14 mouse cellular contexts compared by ENCODE assay signal in genomic region chr12:69879739-69880138, GRCm38 (mm10). TPM values are rescaled to one million over a fixed set of nuclear protein-coding genes. Genes with fewer than 3 reads are reported as not detected.
DNase-seq lines count a peak whose midpoint lies in the region; ATAC-seq and TF ChIP-seq lines count a peak whose summit lies in the region.
"Had no signal": no experiment of that assay in that cellular context is flagged by ENCODE, and none has a peak within 500 bp of the region (broad histone marks: within the 10 kb centered on the region; RNA-seq: fewer than 3 reads in every experiment).

No protein-coding gene starts in this region.

- no peak for TF ChIP-seq EP300 in ES-Bruce4 (IDR thresholded peaks at IDR 0.05; ENCODE audit: insufficient read depth, low read depth, low read length)

- TF ChIP-seq CTCF in kidney, postnatal 0 days (IDR thresholded peaks at IDR 0.05; ENCODE audit: low read depth) = no peak
- TF ChIP-seq CTCF in ES-Bruce4 (IDR thresholded peaks at IDR 0.05; ENCODE audit: low read depth, low read length) = no peak

- H3K27ac ChIP-seq in forebrain, embryonic 12.5 days = 0 out of 2 replicates have a peak overlapping the region, but pooled peaks have one; percentile 10
- no peak overlapping the region for H3K27ac ChIP-seq in forebrain, embryonic 15.5 days (replicated peaks)
- H3K27ac ChIP-seq in kidney, postnatal 0 days = peak overlapping the region; percentile 65
- H3K27ac ChIP-seq in ES-Bruce4 (ENCODE audit: insufficient read depth, low read length) = peak overlapping the region; percentile 52
- H3K27ac ChIP-seq in intestine, embryonic 14.5 days (ENCODE audit: low read depth) = no peak overlapping the region
- H3K27ac ChIP-seq in neural tube, embryonic 15.5 days (replicated peaks) = no peak overlapping the region; the same call in 1 of the 2 replicates
- H3K27ac ChIP-seq: hindbrain, embryonic 15.5 days had no signal

- 12% methylated on average over 6 of the region's 6 CpGs for WGBS in forebrain, embryonic 12.5 days
- WGBS in forebrain, embryonic 15.5 days = 14% methylated on average over 6 of the region's 6 CpGs
- 29% methylated on average over 6 of the region's 6 CpGs for WGBS in kidney, postnatal 0 days
- WGBS in intestine, embryonic 14.5 days = 19% methylated on average over 6 of the region's 6 CpGs
- WGBS in neural tube, embryonic 15.5 days = 16% methylated on average over 6 of the region's 6 CpGs

- ATAC-seq in forebrain, embryonic 12.5 days (ENCODE audit: low FRiP score) = no peak
- no peak for ATAC-seq in forebrain, embryonic 15.5 days (replicated peaks)
- no peak for ATAC-seq in kidney, postnatal 0 days (replicated peaks; ENCODE audit: low FRiP score, low read depth)
- no peak for ATAC-seq in intestine, embryonic 14.5 days (replicated peaks; ENCODE audit: low FRiP score, low TSS enrichment, low read depth)
- ATAC-seq in neural tube, embryonic 15.5 days (ENCODE audit: low FRiP score) = no peak

- DNase-seq in kidney, postnatal 0 days (ENCODE audit: low spot score) = no peak
- DNase-seq in kidney, postnatal 10 days = no peak
- no peak for DNase-seq in intestine, embryonic 14.5 days (ENCODE audit: low spot score)
- no peak for DNase-seq in urinary bladder, postnatal 14 days (ENCODE audit: low spot score)
- DNase-seq: adrenal gland, postnatal 36 days; cerebellum, adult 11 months; liver; thymus, postnatal 14 days had no signal

- H3K9ac ChIP-seq in forebrain, embryonic 12.5 days = no peak overlapping the region
- H3K9ac ChIP-seq in forebrain, embryonic 15.5 days (replicated peaks) = no peak overlapping the region
- no peak overlapping the region for H3K9ac ChIP-seq in kidney, postnatal 0 days (ENCODE audit: low read depth, low read length)
- H3K9ac ChIP-seq in ES-Bruce4 (ENCODE audit: low read depth, poor library complexity, severe bottlenecking) = no peak overlapping the region
- H3K9ac ChIP-seq in intestine, embryonic 14.5 days (ENCODE audit: low read length) = no peak overlapping the region
- no peak overlapping the region for H3K9ac ChIP-seq in neural tube, embryonic 15.5 days (replicated peaks)
- H3K9ac ChIP-seq: hindbrain, embryonic 15.5 days had no signal

- H3K4me2 ChIP-seq in forebrain, embryonic 12.5 days = no peak overlapping the region
- no peak overlapping the region for H3K4me2 ChIP-seq in forebrain, embryonic 15.5 days (replicated peaks)
- 0 out of 2 replicates have a peak overlapping the region, but pooled peaks have one; percentile 6 for H3K4me2 ChIP-seq in kidney, postnatal 0 days (ENCODE audit: low read length)
- peak overlapping the region; percentile 20 for H3K4me2 ChIP-seq in intestine, embryonic 14.5 days (ENCODE audit: low read length)
- no peak overlapping the region for H3K4me2 ChIP-seq in neural tube, embryonic 15.5 days
- H3K4me2 ChIP-seq: hindbrain, embryonic 15.5 days had no signal

- no peak for TF ChIP-seq POLR2A in ES-Bruce4 (IDR thresholded peaks at IDR 0.05; ENCODE audit: insufficient read depth, low read length)

- no peaks in the 10 kb centered on the region for H3K9me3 ChIP-seq in forebrain, embryonic 12.5 days
- H3K9me3 ChIP-seq in forebrain, embryonic 15.5 days = no peaks in the 10 kb centered on the region
- no peaks in the 10 kb centered on the region for H3K9me3 ChIP-seq in kidney, postnatal 0 days (replicated peaks; ENCODE audit: low read length)
- H3K9me3 ChIP-seq in ES-Bruce4 (replicated peaks; ENCODE audit: control insufficient read depth, insufficient read depth, low read length, poor library complexity, severe bottlenecking) = no peaks in the 10 kb centered on the region
- H3K9me3 ChIP-seq in intestine, embryonic 14.5 days (ENCODE audit: control insufficient read depth, low read length) = 0 out of 2 replicates have a peak, but pooled peaks cover 2% of the 10 kb centered on the region
- no peaks in the 10 kb centered on the region for H3K9me3 ChIP-seq in neural tube, embryonic 15.5 days (replicated peaks)
- H3K9me3 ChIP-seq: hindbrain, embryonic 15.5 days had no signal

- no peaks in the 10 kb centered on the region for H3K27me3 ChIP-seq in forebrain, embryonic 12.5 days
- H3K27me3 ChIP-seq in forebrain, embryonic 15.5 days = no peaks in the 10 kb centered on the region
- no peaks in the 10 kb centered on the region for H3K27me3 ChIP-seq in kidney, postnatal 0 days (ENCODE audit: insufficient read depth, low read length)
- H3K27me3 ChIP-seq in ES-Bruce4 (ENCODE audit: control insufficient read depth, insufficient read depth, low read length, poor library complexity, severe bottlenecking) = no peaks in the 10 kb centered on the region
- H3K27me3 ChIP-seq in intestine, embryonic 14.5 days (replicated peaks; ENCODE audit: control insufficient read depth, insufficient read depth, low read length) = no peaks in the 10 kb centered on the region
- no peaks in the 10 kb centered on the region for H3K27me3 ChIP-seq in neural tube, embryonic 15.5 days (replicated peaks)
- H3K27me3 ChIP-seq: hindbrain, embryonic 15.5 days; megakaryocyte, embryonic 14.5 days had no signal

- peaks cover 22% of the 10 kb centered on the region for H3K4me1 ChIP-seq in forebrain, embryonic 12.5 days
- peaks cover 19% of the 10 kb centered on the region for H3K4me1 ChIP-seq in forebrain, embryonic 15.5 days
- no peaks in the 10 kb centered on the region; the same call in 1 of the 2 replicates for H3K4me1 ChIP-seq in kidney, postnatal 0 days (replicated peaks; ENCODE audit: insufficient read depth, low read length)
- peaks cover 2% of the 10 kb centered on the region for H3K4me1 ChIP-seq in ES-Bruce4 (ENCODE audit: control insufficient read depth, insufficient read depth, low read length)
- peaks cover 20% of the 10 kb centered on the region for H3K4me1 ChIP-seq in intestine, embryonic 14.5 days (replicated peaks; ENCODE audit: control insufficient read depth, insufficient read depth, low read length)
- peaks cover 10% of the 10 kb centered on the region for H3K4me1 ChIP-seq in neural tube, embryonic 15.5 days

- no peak overlapping the region for H3K4me3 ChIP-seq in forebrain, embryonic 12.5 days (replicated peaks)
- no peak overlapping the region for H3K4me3 ChIP-seq in forebrain, embryonic 15.5 days
- H3K4me3 ChIP-seq in kidney, postnatal 0 days (replicated peaks; ENCODE audit: low read depth, low read length) = no peak overlapping the region
- no peak overlapping the region for H3K4me3 ChIP-seq in ES-Bruce4 (ENCODE audit: low read depth, low read length)
- H3K4me3 ChIP-seq in intestine, embryonic 14.5 days (ENCODE audit: low read depth, low read length) = no peak overlapping the region
- no peak overlapping the region for H3K4me3 ChIP-seq in neural tube, embryonic 15.5 days (replicated peaks)
- H3K4me3 ChIP-seq: hindbrain, embryonic 15.5 days; megakaryocyte, embryonic 14.5 days had no signal

- no peaks in the 10 kb centered on the region for H3K36me3 ChIP-seq in forebrain, embryonic 12.5 days (replicated peaks)
- H3K36me3 ChIP-seq in forebrain, embryonic 15.5 days = no peaks in the 10 kb centered on the region
- no peaks in the 10 kb centered on the region for H3K36me3 ChIP-seq in kidney, postnatal 0 days (ENCODE audit: insufficient read depth, low read length)
- H3K36me3 ChIP-seq in ES-Bruce4 (ENCODE audit: control insufficient read depth, insufficient read depth, low read length, poor library complexity, severe bottlenecking) = no peaks in the 10 kb centered on the region
- no peaks in the 10 kb centered on the region for H3K36me3 ChIP-seq in intestine, embryonic 14.5 days (ENCODE audit: control insufficient read depth, insufficient read depth, low read length)
- H3K36me3 ChIP-seq in neural tube, embryonic 15.5 days = no peaks in the 10 kb centered on the region
- H3K36me3 ChIP-seq: hindbrain, embryonic 15.5 days had no signal

RNA-seq across cellular contexts. Expression of gene Atl1, which starts 12.7 kb away (rescaled TPM):
- 53.8 and 63.2 TPM in 2 replicates for polyA plus RNA-seq in forebrain, embryonic 12.5 days (2016; fragmentation: Nextera tagmentation; extraction: Ambion mirVana)
- 110 and 123 TPM in 2 replicates for polyA plus RNA-seq in forebrain, embryonic 15.5 days (2015; fragmentation: Nextera tagmentation; extraction: Ambion mirVana)
- polyA plus RNA-seq in kidney, postnatal 0 days (2015; fragmentation: Nextera tagmentation; extraction: Ambion mirVana) = 3.5 and 5.8 TPM in 2 replicates
- polyA plus RNA-seq in ES-Bruce4 (2011; ENCODE audit: insufficient read depth, insufficient read length, low read depth, missing spikeins) = 6.1 and 10.2 TPM in 2 replicates
- 6.9 and 8.6 TPM in 2 replicates for polyA plus RNA-seq in intestine, embryonic 14.5 days (2014; fragmentation: Nextera tagmentation; extraction: Ambion mirVana)
- 122 and 155 TPM in 2 replicates for polyA plus RNA-seq in neural tube, embryonic 15.5 days (2015; fragmentation: Nextera tagmentation; extraction: Ambion mirVana)

RNA-seq across cellular contexts. Expression of gene Map4k5, which starts 13.3 kb away (rescaled TPM):
- 36.7 and 36.8 TPM in 2 replicates for polyA plus RNA-seq in forebrain, embryonic 12.5 days (2016; fragmentation: Nextera tagmentation; extraction: Ambion mirVana)
- polyA plus RNA-seq in forebrain, embryonic 15.5 days (2015; fragmentation: Nextera tagmentation; extraction: Ambion mirVana) = 33.6 and 33.9 TPM in 2 replicates
- 27.3 and 29.1 TPM in 2 replicates for polyA plus RNA-seq in kidney, postnatal 0 days (2015; fragmentation: Nextera tagmentation; extraction: Ambion mirVana)
- polyA plus RNA-seq in ES-Bruce4 (2011; ENCODE audit: insufficient read depth, insufficient read length, low read depth, missing spikeins) = 106 and 107 TPM in 2 replicates
- polyA plus RNA-seq in intestine, embryonic 14.5 days (2014; fragmentation: Nextera tagmentation; extraction: Ambion mirVana) = 32.0 and 34.8 TPM in 2 replicates
- polyA plus RNA-seq in neural tube, embryonic 15.5 days (2015; fragmentation: Nextera tagmentation; extraction: Ambion mirVana) = 25.4 and 25.8 TPM in 2 replicates

Comparison
In these comparisons a context has a peak if more than half of its experiments do, and no peak if none do; other contexts are left out.
1. H3K27ac ChIP-seq: peak in forebrain, embryonic 12.5 days (single experiment), kidney, postnatal 0 days (single experiment) and ES-Bruce4 (single experiment); none in forebrain, embryonic 15.5 days (single experiment), intestine, embryonic 14.5 days (single experiment) and neural tube, embryonic 15.5 days (single experiment).
2. H3K4me2 ChIP-seq: peak in kidney, postnatal 0 days (single experiment) and intestine, embryonic 14.5 days (single experiment); none in forebrain, embryonic 12.5 days (single experiment), forebrain, embryonic 15.5 days (single experiment) and neural tube, embryonic 15.5 days (single experiment).